Mouse (Mus musculus) embryonic facial prominence, embryonic 14.5 days (tissue): Measurements from ENCODE around the gene Trpv2. TPM values are rescaled to one million over a fixed set of nuclear protein-coding genes. Genes with fewer than 3 reads are reported as not detected.

Source experiments
- ATAC-seq: fragments of 200-750 bp; cut with Nextera tagmentation; 2 replicates; pipeline ENCODE4 v1.8.0; 2017; ENCODE audit warnings: low read depth, moderate number of reproducible peaks, moderate TSS enrichment
- DNase-seq: peaks from one replicate; pipeline ENCODE4 v3.0.0-alpha.2; 2015; ENCODE audit warnings: low spot score
- H3K27ac ChIP-seq: fragments of 300-500 bp; sonication (generic); replicated peaks from 2 replicates; pipeline ENCODE4 v1.5.1; 2014; ENCODE audit warnings: low read depth, mild to moderate bottlenecking, low read length, moderate library complexity
- H3K27me3 ChIP-seq: fragments of 300-500 bp; sonication (generic); replicated peaks from 2 replicates; pipeline ENCODE4 v1.6.1; 2014; ENCODE audit warnings: low read length; ENCODE audit not compliant: control insufficient read depth, insufficient read depth
- H3K36me3 ChIP-seq: fragments of 300-500 bp; sonication (generic); 2 replicates; pipeline ENCODE4 v1.6.1; 2014; ENCODE audit warnings: low read length, mixed read lengths; ENCODE audit not compliant: control insufficient read depth, insufficient read depth
- H3K4me1 ChIP-seq: fragments of 300-500 bp; sonication (generic); 2 replicates; pipeline ENCODE4 v1.6.1; 2014; ENCODE audit warnings: antibody characterized with exemption, low read length; ENCODE audit not compliant: control insufficient read depth, insufficient read depth
- H3K4me2 ChIP-seq: fragments of 300-500 bp; sonication (generic); 2 replicates; pipeline ENCODE4 v1.6.1; 2014; ENCODE audit warnings: low read depth, mild to moderate bottlenecking, low read length, moderate library complexity, mixed read lengths
- H3K4me3 ChIP-seq: fragments of 300-500 bp; sonication (generic); 2 replicates; pipeline ENCODE4 v1.5.1; 2014; ENCODE audit warnings: low read depth, mild to moderate bottlenecking, low read length
- H3K9ac ChIP-seq: fragments of 300-500 bp; sonication (generic); 2 replicates; pipeline ENCODE4 v1.6.1; 2014; ENCODE audit warnings: low read depth, mild to moderate bottlenecking, low read length, moderate library complexity, mixed read lengths
- H3K9me3 ChIP-seq: fragments of 300-500 bp; sonication (generic); 2 replicates; pipeline ENCODE4 v1.6.1; 2016; ENCODE audit warnings: low read length; ENCODE audit not compliant: control insufficient read depth
- WGBS: fragments of 180-500 bp; shearing (Covaris S2); extraction: QIAGEN DNeasy Blood & Tissue Kit; methylation state at CpG from one replicate; pipeline ENCODE4 v1.1.7; 2014; 5-methylcytosine and 5-hydroxymethylcytosine counted together
- polyA plus RNA-seq: library from polyadenylated mRNA; unstranded; fragments of >200 nt; fragmentation: Nextera tagmentation; extraction: Ambion mirVana; gene quantifications from 2 replicates; pipeline ENCODE4 v1.2.1, GENCODE M21; 2014

The Trpv2 gene
- polyA plus RNA-seq, 1 experiment from 2014 or later, result 6.4 TPM

DNA sequence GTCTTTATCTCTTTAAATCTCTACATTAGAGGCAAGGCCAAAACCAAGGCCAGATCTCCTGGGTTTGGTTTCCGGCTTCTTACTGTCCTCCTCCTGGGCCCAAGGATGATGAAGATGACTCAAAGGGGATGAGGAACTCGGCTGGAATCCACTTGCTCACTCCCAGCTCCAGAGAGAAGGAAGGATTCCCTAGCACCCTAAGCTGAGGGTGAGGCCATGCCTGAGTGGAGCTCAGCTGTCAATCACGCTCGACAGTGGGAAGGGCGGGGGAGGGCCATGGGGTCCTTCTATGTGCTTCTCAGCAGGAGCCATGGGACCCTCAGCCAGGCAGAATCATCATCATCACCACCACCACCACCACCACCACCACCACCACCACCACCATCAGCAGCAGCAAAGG is 63.1 kb downstream of the Trpv2 start:
- no peaks in the 10 kb centered on the region for H3K36me3 ChIP-seq
- H3K4me1 ChIP-seq, result peaks cover 17% of the 10 kb centered on the region
- no peak overlapping the region; the same call in 1 of the 2 replicates for H3K27ac ChIP-seq
- no peak overlapping the region for H3K4me3 ChIP-seq
- no peak overlapping the region for H3K4me2 ChIP-seq
- H3K9ac ChIP-seq, result no peak overlapping the region
- no peaks in the 10 kb centered on the region for H3K27me3 ChIP-seq
- 74% methylated on average over 4 of the region's 5 CpGs for WGBS
- no peak for ATAC-seq
- no peaks in the 10 kb centered on the region for H3K9me3 ChIP-seq
- DNase-seq, result no peak

DNA sequence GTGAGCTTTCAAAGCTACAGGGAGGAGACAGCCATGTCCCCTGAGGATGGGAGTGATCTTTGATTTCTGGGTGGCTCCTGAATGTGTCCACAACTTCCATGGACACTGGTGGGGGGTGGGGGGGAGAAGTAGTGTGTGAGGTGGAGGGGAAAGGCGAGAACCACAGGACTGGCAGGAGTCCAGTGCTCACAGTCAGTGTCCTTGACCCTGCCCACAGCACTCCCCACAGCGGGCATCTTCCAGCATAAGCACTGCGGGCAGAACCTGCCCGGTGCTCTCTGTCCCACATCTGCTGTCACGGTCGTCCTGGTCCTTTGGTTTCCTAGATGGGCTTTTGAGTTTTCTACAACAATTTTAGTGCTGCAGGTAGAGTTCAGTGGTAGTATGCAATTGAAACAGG is 63.5 kb downstream of the Trpv2 start:
- no peak overlapping the region for H3K27ac ChIP-seq
- no peaks in the 10 kb centered on the region for H3K27me3 ChIP-seq
- no peak overlapping the region for H3K9ac ChIP-seq
- WGBS, result 84% methylated on average over 6 of the region's 6 CpGs
- no peaks in the 10 kb centered on the region for H3K9me3 ChIP-seq
- ATAC-seq (no peak), DNase-seq (no peak)
- H3K36me3 ChIP-seq, result no peaks in the 10 kb centered on the region
- no peak overlapping the region for H3K4me3 ChIP-seq
- H3K4me2 ChIP-seq, result no peak overlapping the region
- peaks cover 21% of the 10 kb centered on the region for H3K4me1 ChIP-seq

DNA sequence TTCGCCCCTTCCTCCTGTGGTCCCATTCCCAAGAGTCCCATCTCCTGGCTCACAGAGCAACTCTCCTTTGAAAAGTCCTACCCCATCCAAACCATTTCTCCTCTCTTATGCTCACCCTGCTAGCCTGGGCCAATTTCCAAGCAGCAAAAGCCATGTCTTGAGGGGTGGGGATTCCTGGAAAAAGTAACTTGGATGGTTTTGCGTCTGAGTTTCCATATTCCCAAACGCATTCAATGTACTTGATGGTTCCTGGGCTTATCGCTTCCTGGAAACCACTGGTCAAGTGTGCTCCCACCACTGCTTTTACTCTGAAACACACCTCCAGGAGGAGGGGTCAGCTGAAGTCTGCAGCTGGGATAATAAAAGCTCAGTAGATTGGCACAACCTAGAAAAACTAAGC is 64.1 kb downstream of the Trpv2 start:
- H3K9me3 ChIP-seq, result no peaks in the 10 kb centered on the region
- H3K27ac ChIP-seq, result no peak overlapping the region
- H3K4me3 ChIP-seq, result no peak overlapping the region
- no peaks in the 10 kb centered on the region for H3K36me3 ChIP-seq
- peaks cover 26% of the 10 kb centered on the region for H3K4me1 ChIP-seq
- no peak overlapping the region for H3K4me2 ChIP-seq
- WGBS, result 83% methylated on average over 3 of the region's 4 CpGs
- no peak for ATAC-seq
- H3K27me3 ChIP-seq, result no peaks in the 10 kb centered on the region
- no peak overlapping the region for H3K9ac ChIP-seq
- no peak for DNase-seq

DNA sequence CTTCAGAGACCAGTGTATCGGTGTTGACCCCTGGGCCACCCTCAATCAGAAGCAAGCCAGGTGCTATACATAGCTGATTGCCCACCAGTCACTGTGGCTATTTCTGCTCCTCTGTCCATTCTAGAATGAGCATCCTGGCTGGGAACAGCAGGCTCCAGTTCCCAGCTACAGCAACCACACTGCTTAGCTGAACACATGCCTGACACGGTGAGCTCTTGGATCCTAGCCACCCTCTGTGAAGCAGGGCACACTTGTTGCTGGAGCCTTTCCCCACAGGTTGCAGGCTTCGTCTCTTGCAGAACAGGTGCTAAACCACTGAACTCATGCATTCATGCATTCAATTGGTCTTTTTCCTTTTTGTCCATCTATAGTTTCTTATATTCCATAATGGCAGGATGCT is 66.1 kb downstream of the Trpv2 start:
- H3K4me3 ChIP-seq, result no peak overlapping the region
- no peak for DNase-seq
- H3K4me2 ChIP-seq, result no peak overlapping the region
- H3K27me3 ChIP-seq, result no peaks in the 10 kb centered on the region
- H3K4me1 ChIP-seq, result peaks cover 39% of the 10 kb centered on the region
- H3K9ac ChIP-seq, result no peak overlapping the region
- 65% methylated on average over 3 of the region's 3 CpGs for WGBS
- ATAC-seq, result no peak
- no peak overlapping the region for H3K27ac ChIP-seq
- H3K9me3 ChIP-seq, result no peaks in the 10 kb centered on the region
- H3K36me3 ChIP-seq, result no peaks in the 10 kb centered on the region

DNA sequence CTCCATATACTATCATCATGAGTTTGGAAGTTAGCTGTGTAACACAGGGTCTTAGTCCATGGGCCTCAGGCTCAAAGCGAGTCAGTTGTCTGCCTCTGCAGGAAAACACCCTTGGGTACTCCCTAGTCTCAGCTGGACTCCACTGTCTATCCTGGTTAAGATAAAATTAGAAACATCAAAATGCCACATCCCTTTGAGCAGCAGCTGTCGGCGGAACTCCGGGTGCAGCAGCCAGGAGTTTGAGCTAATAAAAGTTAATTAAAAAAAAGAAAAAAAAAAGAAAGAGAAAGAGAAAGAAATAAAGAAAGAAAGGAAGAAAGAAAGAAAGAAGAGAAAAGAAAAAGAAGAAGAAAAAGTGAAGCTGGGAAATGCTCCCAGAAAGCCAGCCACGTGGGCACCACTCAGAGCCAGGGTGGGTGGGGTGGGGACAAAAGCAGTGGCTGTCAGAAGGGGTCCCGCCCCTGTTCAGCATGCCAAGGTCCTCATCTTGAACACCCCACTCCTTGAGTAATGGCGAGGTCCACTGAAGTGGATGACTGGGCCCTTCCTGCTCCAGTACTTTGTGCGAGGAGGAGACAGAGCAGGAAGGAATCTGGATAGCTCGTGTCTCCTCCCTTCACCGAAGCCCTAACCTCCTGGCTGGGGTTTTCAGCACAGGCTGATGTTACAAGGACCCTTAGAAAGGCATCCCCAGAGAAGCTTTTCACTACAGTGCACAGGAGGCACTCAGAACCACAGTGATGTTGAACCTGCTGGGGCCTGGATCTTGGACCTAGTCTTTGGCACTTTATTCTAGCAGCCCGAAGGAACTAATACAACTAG is 67.9 kb downstream of the Trpv2 start:
- H3K9ac ChIP-seq, result no peak overlapping the region; the same call in 1 of the 2 replicates
- no peaks in the 10 kb centered on the region for H3K36me3 ChIP-seq
- H3K27me3 ChIP-seq, result no peaks in the 10 kb centered on the region
- no peak overlapping the region for H3K4me3 ChIP-seq
- H3K4me1 ChIP-seq, result peaks cover 43% of the 10 kb centered on the region
- H3K9me3 ChIP-seq, result no peaks in the 10 kb centered on the region
- 56% methylated on average over 11 of the region's 11 CpGs for WGBS
- DNase-seq (no peak), ATAC-seq (no peak)
- peak overlapping the region; percentile 54; the same call in 1 of the 2 replicates for H3K27ac ChIP-seq
- no peak overlapping the region for H3K4me2 ChIP-seq

DNA sequence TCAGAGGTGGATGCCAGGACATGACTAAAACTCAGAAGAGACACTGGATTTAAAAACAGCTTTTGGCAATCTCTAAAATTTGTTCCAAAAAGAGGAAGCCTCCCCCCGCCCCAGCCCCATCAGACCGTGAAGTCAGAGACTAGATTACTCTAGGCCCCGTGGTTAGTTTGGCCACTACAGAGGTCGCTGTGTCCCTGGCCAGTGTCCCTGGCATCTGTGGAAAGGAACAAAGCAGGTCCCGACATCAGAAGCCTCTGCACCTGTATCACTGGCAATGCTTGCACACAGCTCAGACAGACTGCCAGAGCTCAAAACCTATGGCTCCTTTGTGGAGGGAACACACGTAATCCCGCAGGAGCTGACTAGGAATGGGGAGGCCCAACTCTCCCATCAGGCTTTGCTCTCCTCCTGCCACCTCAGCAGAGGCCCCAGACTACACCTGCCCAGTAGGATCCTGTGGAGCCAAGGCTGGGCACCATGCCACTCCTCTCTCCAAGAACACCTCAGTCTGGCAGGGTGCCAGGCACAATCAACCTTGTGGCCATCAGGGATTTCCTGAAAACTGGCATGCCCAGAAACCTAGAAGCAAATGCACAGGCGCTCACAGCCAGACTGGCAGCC is 68.8 kb downstream of the Trpv2 start:
- Histone ChIP-seq H3K4me2 (no peak overlapping the region), H3K4me1 (peaks cover 45% of the 10 kb centered on the region), H3K9ac (peak overlapping the region; percentile 21; the same call in 1 of the 2 replicates), H3K4me3 (no peak overlapping the region), H3K9me3 (no peaks in the 10 kb centered on the region), H3K36me3 (no peaks in the 10 kb centered on the region), H3K27me3 (no peaks in the 10 kb centered on the region), H3K27ac (peak overlapping the region; percentile 54)
- DNase-seq (peak; percentile 83), ATAC-seq (peak; percentile 56; the same call in 1 of the 2 replicates)
- WGBS, result 60% methylated on average over 8 of the region's 8 CpGs

DNA sequence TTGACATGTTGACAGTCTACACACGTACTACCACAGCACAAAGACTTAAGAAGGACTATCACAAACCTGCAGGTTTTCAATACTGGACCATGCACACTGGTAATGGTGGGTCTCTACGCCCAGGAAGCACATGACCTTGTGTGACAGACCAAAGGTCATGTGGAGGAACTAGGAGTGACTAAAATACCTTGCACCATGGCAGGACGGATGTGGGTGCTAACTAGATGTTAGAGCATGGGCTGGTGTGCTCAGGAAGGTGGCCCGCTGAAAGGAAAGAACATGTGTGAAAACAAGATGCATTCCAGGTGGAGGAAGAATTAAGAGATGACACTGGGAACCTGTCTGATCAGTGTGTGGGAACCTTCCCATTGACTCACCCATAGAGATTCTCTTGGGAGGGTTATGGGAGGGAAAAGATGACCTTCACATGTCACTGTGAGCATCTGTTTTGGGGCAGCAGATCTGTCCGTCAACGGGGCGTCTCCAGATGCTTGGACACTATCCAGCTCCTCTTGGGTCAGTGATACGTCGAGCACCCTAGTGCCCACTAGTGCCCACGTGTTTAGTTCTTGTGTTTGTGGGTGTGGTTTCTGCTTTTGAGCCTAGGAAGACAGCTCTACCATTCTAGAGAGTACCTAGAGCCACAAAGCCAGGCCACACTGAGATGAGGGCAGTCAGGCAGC is 69.5 kb downstream of the Trpv2 start:
- peaks cover 45% of the 10 kb centered on the region for H3K4me1 ChIP-seq

DNA sequence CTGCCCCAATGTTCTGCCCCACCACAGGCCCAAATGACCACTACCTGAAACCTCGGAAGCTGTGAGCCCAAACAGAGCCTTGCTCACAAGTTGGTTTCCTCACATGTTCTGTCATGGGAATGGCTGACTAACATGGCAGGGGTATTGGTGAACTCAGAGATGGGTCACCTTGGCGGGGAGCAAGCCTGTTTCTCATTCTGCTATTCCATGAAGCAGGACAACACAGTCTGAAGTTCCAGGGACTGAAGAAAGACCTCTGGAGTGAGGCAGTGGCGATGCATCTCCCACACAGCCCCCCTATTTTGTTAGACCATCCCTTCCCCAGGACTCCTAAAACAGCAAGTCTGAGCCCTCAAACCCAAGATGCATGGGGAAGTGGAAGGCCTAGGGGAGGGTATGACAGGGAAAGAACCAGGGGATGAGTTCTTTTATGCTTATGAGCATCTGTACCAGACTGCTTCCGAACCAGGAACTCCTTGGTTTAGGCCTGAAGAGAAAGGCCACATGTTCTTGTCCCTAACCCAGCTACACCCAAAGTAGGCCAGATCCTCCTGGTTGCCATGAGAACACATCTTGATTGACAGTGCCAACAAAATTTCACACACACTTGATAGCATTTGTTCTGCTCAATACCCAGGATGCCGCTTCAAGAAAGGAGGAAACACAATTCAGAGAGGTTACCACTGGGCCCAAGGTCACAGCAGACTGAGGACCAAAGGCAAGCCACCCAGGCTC is 70.5 kb downstream of the Trpv2 start:
- Histone ChIP-seq H3K9ac (no peak overlapping the region), H3K27ac (no peak overlapping the region), H3K4me1 (peaks cover 45% of the 10 kb centered on the region), H3K4me2 (peak overlapping the region; percentile 90; the same call in 1 of the 2 replicates), H3K4me3 (no peak overlapping the region), H3K36me3 (no peaks in the 10 kb centered on the region), H3K9me3 (no peaks in the 10 kb centered on the region), H3K27me3 (no peaks in the 10 kb centered on the region)
- ATAC-seq (no peak), DNase-seq (no peak)
- WGBS, result 89% methylated on average over 5 of the region's 5 CpGs

More for the DNA sequence above, 69.5 kb downstream of the Trpv2 start:
- H3K4me3 ChIP-seq, result no peak overlapping the region
- no peaks in the 10 kb centered on the region for H3K36me3 ChIP-seq
- WGBS, result 76% methylated on average over 10 of the region's 10 CpGs
- H3K9me3 ChIP-seq, result no peaks in the 10 kb centered on the region
- no peak overlapping the region; the same call in 1 of the 2 replicates for H3K27ac ChIP-seq
- H3K4me2 ChIP-seq, result no peak overlapping the region
- DNase-seq, result no peak
- ATAC-seq, result no peak
- no peak overlapping the region for H3K9ac ChIP-seq
- no peaks in the 10 kb centered on the region for H3K27me3 ChIP-seq
